Mouse (Mus musculus): ENCODE measurements around the gene Itln1.

- no peak for TF ChIP-seq CTCF (IDR thresholded peaks at IDR 0.05; ENCODE audit: extremely low read depth, insufficient read length, insufficient replicate concordance, low read depth, low read length)
- TF ChIP-seq POLR2A (IDR thresholded peaks at IDR 0.05; ENCODE audit: low read depth, low read length), result 0 out of 2 replicates have a peak, but pooled peaks have one; percentile 13
Measured at GRCm38 (mm10) chr1:171477758-171478545, 57.1 kb downstream of the Itln1 start.
